Mouse (Mus musculus): ENCODE results near the gene Tinf2. TPM values are rescaled to one million over a fixed set of nuclear protein-coding genes. Genes with fewer than 3 reads are reported as not detected.

Gene Tinf2
- total RNA-seq (2021): 10 to 100 TPM; 12.3 to 15.2 TPM
- long read RNA-seq, partial matches to known transcripts: 3 of 6 reads
- long read RNA-seq, other reads (novel, unspliced or antisense): 2 of 6 reads

- peak; percentile 96 to 97 for DNase-seq (ENCODE audit: low spot score in 2 of 2)
Observed at GRCm38 (mm10) chr14:55681160-55682117, at the start of gene Tinf2. TSS of gene Tinf2 (minus strand) at chr14:55681820.

GRCm38 (mm10) chr14:55730531-55731032, 49.0 kb upstream of the Tinf2 start:
- peak; percentile 31 to 69 for DNase-seq (ENCODE audit: low spot score in 2 of 2)

GRCm38 (mm10) chr14:55730116-55730515, 48.5 kb upstream of the Tinf2 start:
- no peak for DNase-seq (ENCODE audit: low spot score in 2 of 2)

GRCm38 (mm10) chr14:55727889-55728685, 46.5 kb upstream of the Tinf2 start:
- no peak for DNase-seq (ENCODE audit: low spot score in 2 of 2)

DNA sequence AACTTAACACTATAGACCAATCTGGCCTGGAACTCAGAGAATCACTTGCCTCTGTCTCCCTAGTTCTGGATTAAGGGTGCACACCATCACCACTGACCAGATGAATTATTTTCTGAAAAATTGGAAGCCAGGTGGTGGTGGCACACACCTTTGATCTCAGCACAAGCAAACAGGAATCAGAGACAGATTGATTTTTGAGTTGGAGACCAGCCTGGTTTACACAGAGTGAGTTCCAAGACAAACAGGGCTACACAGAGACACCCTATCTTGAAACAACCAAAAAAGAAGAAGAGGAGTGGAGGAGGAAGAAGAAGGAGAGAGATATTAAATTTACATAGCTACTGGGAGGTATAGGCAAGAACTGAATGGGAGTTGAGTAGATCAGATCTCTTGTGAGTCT, 44.6 kb upstream of the Tinf2 start:
- DNase-seq (ENCODE audit: low spot score in 2 of 2): no peak

DNA sequence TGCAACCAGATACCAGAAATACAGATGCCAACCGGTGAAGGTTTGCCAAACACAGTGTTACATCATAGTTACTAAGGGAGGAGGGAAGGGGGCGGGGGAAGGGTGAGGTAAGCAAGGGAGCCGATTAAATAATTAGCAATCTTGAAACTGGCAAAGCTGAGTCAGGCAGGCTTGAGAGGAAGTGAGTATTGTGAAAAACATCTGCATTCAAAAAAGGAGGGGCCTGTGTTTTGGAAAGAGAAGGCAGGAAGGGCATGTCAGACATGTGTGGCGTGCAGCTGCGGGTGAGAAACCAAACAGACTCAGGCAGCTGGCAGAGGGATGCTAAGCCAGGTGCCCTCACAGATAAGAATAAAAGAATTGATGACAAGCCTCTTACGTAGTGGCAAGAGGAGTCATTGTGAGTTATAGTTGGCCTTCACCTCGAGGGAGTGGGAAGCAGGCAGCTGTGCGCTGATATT, 42.8 kb upstream of the Tinf2 start:
- DNase-seq (ENCODE audit: low spot score in 2 of 2): no peak

DNA sequence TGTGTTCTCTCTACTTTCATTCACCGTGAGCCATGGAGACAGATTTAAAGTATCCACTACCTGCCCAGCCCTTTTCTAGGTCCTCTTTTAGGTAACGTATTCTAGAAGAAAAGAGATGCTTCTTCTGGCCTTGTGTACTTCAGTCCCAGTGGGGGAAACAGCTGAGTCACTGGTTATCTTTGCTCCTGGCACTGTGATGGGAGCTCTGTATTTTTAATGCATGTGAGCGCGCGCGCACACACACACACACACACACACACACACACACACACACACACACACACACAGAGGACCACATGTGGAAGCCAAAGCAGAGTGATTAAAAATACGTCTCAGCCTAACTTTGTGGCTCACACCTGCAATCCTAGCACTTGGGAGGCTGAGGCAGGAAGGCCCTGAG, 41.8 kb upstream of the Tinf2 start:
- no peak for DNase-seq (ENCODE audit: low spot score in 2 of 2)

DNA sequence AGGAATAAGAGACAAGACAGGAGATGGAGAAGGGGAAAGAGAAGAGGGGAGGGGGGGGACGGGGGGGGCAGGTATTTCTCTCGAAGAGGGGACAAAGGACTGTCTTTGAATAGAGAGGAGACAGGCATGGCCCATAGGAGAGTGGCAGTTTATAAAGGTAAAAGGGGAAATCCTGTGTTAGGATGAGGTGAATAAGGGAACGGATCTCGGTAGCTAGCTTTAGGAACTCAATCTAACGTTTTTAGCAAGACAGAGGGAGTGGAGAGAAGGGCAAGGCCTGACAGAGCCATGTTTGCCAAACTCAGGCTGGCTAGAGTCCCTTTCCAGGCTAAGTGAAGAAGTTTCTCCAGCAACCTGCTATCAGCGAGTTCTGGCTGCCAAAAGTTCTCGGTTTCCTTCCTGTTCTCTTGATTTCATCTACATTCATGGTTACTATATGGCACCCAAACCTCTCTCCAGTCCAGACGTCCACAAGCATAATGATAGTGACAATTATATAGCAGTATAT, 40.9 kb upstream of the Tinf2 start:
- no peak for DNase-seq (ENCODE audit: low spot score in 2 of 2)

GRCm38 (mm10) chr14:55721700-55722437, 40.2 kb upstream of the Tinf2 start, which contains the start of gene Rabggta:
TSS of gene Rabggta (minus strand) at chr14:55722263.
- peak; percentile 85 to 96 for DNase-seq (ENCODE audit: low spot score in 2 of 2)

GRCm38 (mm10) chr14:55721076-55721475, 39.5 kb upstream of the Tinf2 start:
- no peak for DNase-seq (ENCODE audit: low spot score in 2 of 2)

DNA sequence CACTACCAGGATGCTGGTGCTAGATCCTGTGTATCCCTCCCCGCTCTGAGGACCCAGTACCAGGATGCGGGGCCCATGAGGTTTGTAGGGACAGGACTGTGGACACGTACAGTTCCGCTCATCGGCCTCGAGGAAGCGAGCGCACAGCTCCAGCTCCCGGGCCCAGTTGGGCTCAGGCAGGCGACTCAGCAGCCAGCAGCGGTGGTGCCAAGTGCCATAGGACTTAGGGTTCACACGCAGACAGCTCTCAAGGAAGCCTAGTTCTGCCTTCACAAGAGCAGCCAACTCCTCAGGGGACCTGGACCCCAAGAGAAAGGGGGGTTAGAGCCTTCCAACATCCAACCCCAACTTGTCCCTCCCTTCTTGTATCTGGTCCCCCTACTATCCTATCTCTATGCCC, 39.0 kb upstream of the Tinf2 start:
- no peak for DNase-seq (ENCODE audit: low spot score in 2 of 2)

GRCm38 (mm10) chr14:55719737-55720136, 38.1 kb upstream of the Tinf2 start:
- DNase-seq (ENCODE audit: low spot score in 2 of 2): no peak

GRCm38 (mm10) chr14:55716884-55717283, 35.3 kb upstream of the Tinf2 start:
- DNase-seq (ENCODE audit: low spot score in 2 of 2): no peak

DNA sequence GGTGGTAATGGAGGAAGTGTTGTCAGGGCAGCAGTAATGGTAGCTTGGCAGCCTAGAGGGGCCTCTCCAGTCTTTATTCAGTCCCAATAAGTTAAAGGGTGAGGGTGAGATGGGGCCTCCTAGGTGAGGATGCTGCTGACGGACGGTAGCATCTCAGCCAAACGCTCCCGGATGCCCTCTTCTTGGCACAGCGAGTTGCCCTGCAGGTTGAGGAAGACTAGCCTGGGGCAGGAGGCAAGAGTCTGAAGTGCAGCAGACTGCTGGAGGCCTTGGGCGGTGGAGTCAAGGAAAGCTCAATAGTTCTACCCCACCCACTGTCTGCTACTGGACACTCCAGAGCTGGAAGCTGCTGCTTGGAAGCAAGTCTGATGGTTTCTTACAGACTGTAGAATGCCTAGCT, 34.7 kb upstream of the Tinf2 start:
- DNase-seq (ENCODE audit: low spot score in 2 of 2): no peak

GRCm38 (mm10) chr14:55714893-55715292, 33.3 kb upstream of the Tinf2 start:
- no peak for DNase-seq (ENCODE audit: low spot score in 2 of 2)

DNA sequence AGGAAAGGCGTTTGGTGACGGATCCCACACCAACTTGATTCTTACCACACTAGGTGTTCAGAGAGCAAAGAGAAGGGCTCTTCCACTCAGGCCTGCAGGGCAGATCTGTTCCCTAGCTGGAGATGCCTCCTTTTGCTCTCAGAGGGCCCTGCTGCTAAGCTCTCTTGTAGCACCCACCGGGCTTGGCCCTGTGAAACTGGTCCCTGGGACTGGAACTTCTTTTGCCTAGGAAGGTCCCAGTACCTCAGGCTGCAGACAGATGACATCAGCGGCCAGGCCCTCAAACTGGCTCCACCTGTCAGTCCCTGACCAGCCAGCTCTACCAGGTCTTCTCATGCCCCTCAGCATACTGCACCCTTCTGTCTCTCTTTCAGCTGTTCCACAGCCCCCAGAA, 32.1 kb upstream of the Tinf2 start, which contains the start of gene Tgm1:
Gene Tgm1 (minus strand): TSS at position 198 of the 394 bp plus-strand sequence.
- no peak for DNase-seq (ENCODE audit: low spot score in 2 of 2)

GRCm38 (mm10) chr14:55713007-55713728, 31.5 kb upstream of the Tinf2 start:
- no peak for DNase-seq (ENCODE audit: low spot score in 2 of 2)

DNA sequence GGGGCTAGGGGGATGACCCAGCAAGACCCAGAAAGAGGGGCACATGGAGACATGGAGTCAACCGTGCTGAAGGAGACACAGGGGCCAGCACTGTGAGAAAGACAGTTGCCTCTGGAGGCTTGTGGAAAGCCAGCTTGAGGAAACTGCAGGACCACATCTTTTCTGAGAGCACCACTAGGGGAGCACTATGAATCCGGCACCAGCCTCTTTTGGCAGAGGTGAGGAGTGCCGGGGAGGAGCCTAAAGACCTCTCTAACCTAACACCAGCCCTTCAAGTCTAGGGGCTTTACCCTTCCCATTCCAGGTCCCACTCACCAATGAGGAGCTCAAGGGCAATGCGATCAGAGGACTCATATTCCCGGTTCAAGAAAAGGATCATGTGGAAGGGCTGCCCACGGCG, 30.2 kb upstream of the Tinf2 start:
- no peak for DNase-seq (ENCODE audit: low spot score in 2 of 2)

DNA sequence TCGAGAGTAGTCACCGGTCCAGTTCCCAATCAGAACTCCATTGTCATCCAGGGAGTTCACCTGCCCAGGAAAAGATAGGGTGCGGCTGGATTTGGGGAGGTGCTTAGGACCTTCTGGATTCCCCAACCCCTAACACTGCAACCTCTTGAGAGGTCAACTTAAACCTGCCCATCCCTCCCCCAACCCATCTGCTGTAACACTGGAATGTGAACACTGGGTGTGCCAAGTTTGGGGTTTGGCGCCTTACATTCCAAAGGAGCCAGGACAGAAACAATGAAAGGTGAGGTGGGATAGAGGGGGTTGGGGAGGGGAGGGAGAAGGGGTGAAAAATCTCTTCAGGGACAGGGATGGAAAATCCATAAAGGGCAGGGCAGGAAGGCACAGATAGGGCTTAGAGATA, 27.9 kb upstream of the Tinf2 start:
- DNase-seq (ENCODE audit: low spot score in 2 of 2): no peak

- no peak for DNase-seq (ENCODE audit: low spot score in 2 of 2)
Observed at GRCm38 (mm10) chr14:55707397-55707796, 25.8 kb upstream of the Tinf2 start.

Measured in layer of hippocampus, adult 18-20 months (tissue).